Comparison of ENCODE assay signal across 26 mouse cellular contexts in genomic region chr5:22131730-22132522, GRCm38 (mm10).
A peak's percentile ranks its signal among the peaks of the same experiment; 100 is the strongest.
DNase-seq lines count a peak whose midpoint lies in the region; ATAC-seq and TF ChIP-seq lines count a peak whose summit lies in the region.
"Had no signal": no experiment of that assay in that cellular context is flagged by ENCODE, and none has a peak within 500 bp of the region (broad histone marks: within the 10 kb centered on the region; RNA-seq: fewer than 3 reads in every experiment).

No protein-coding gene starts in this region.

- H3K4me3 ChIP-seq in forebrain, embryonic 14.5 days (ENCODE audit: low read depth, low read length), result no peak overlapping the region
- H3K4me3 ChIP-seq in forebrain, postnatal 0 days (ENCODE audit: low read depth, low read length), result no peak overlapping the region
- H3K4me3 ChIP-seq in lung, embryonic 16.5 days (ENCODE audit: low read length), result no peak overlapping the region
- H3K4me3 ChIP-seq: embryonic facial prominence, embryonic 12.5 days; forebrain, embryonic 10.5 days; heart, embryonic 13.5 days; hindbrain, embryonic 15.5 days; kidney, embryonic 15.5 days; layer of hippocampus, adult 2 months; liver, embryonic 12.5 days; neural tube, embryonic 13.5 days had no signal

- TF ChIP-seq POLR2A in brain, embryonic 14.5 days (IDR thresholded peaks at IDR 0.05; ENCODE audit: borderline replicate concordance, extremely low read depth, insufficient read depth, insufficient read length, poor library complexity, severe bottlenecking), result no peak

- no peak overlapping the region for H3K27ac ChIP-seq in forebrain, embryonic 14.5 days (ENCODE audit: low read depth, low read length)
- H3K27ac ChIP-seq in forebrain, postnatal 0 days (ENCODE audit: low read depth, low read length), result no peak overlapping the region
- H3K27ac ChIP-seq in lung, embryonic 16.5 days (ENCODE audit: low read length), result peak overlapping the region; percentile 44
- H3K27ac ChIP-seq: embryonic facial prominence, embryonic 12.5 days; forebrain, embryonic 10.5 days; heart, embryonic 13.5 days; hindbrain, embryonic 15.5 days; kidney, embryonic 15.5 days; layer of hippocampus, adult 2 months; liver, embryonic 12.5 days; neural tube, embryonic 13.5 days had no signal

- no peak overlapping the region for H3K4me2 ChIP-seq in forebrain, embryonic 14.5 days (ENCODE audit: low read length)
- no peak overlapping the region for H3K4me2 ChIP-seq in forebrain, postnatal 0 days (ENCODE audit: low read depth)
- H3K4me2 ChIP-seq in lung, embryonic 16.5 days (ENCODE audit: low read depth, low read length), result no peak overlapping the region
- H3K4me2 ChIP-seq: embryonic facial prominence, embryonic 12.5 days; heart, embryonic 13.5 days; hindbrain, embryonic 15.5 days; kidney, embryonic 15.5 days; liver, embryonic 12.5 days; neural tube, embryonic 13.5 days had no signal

- no peak overlapping the region for H3K9ac ChIP-seq in forebrain, embryonic 14.5 days (ENCODE audit: low read length)
- H3K9ac ChIP-seq in forebrain, postnatal 0 days, result no peak overlapping the region
- H3K9ac ChIP-seq in lung, embryonic 16.5 days (ENCODE audit: low read length), result no peak overlapping the region
- H3K9ac ChIP-seq: embryonic facial prominence, embryonic 12.5 days; heart, embryonic 13.5 days; hindbrain, embryonic 15.5 days; kidney, embryonic 15.5 days; liver, embryonic 12.5 days; liver, postnatal 0 days; neural tube, embryonic 13.5 days had no signal

- peak; percentile 27 for DNase-seq in forebrain, embryonic 14.5 days (ENCODE audit: low spot score)
- no peak for DNase-seq in forebrain, postnatal 0 days
- DNase-seq in lung, postnatal 4 days, result no peak
- peak; percentile 41 for DNase-seq in brain, embryonic 14.5 days (ENCODE audit: low read depth)
- DNase-seq in cerebellum, postnatal 10 days, result peak; percentile 79 to 84
- DNase-seq in thymus, postnatal 10 days (ENCODE audit: low spot score in 2 of 2), result no peak
- no peak for DNase-seq in kidney, postnatal 14 days
- DNase-seq: adrenal gland, postnatal 10 days; embryo, embryonic 11 days; gastrocnemius, postnatal 10 days; heart, postnatal 10 days; kidney, adult 18-20 months; kidney, postnatal 36 days; liver, postnatal 0 days; thymus, postnatal 14 days had no signal

- H3K4me1 ChIP-seq in forebrain, embryonic 14.5 days (ENCODE audit: control insufficient read depth, insufficient read depth, low read length), result no peaks in the 10 kb centered on the region; the same call in 1 of the 2 replicates
- H3K4me1 ChIP-seq in forebrain, postnatal 0 days (ENCODE audit: insufficient read depth), result no peaks in the 10 kb centered on the region
- H3K4me1 ChIP-seq in lung, embryonic 16.5 days (replicated peaks; ENCODE audit: control insufficient read depth, insufficient read depth, low read length), result no peaks in the 10 kb centered on the region
- H3K4me1 ChIP-seq: embryonic facial prominence, embryonic 12.5 days; forebrain, embryonic 10.5 days had no signal

- H3K36me3 ChIP-seq in forebrain, embryonic 14.5 days (ENCODE audit: control insufficient read depth, insufficient read depth, low read length), result no peaks in the 10 kb centered on the region
- no peaks in the 10 kb centered on the region for H3K36me3 ChIP-seq in forebrain, postnatal 0 days (ENCODE audit: insufficient read depth)
- H3K36me3 ChIP-seq in lung, embryonic 16.5 days (ENCODE audit: control insufficient read depth, insufficient read depth, low read length), result no peaks in the 10 kb centered on the region
- H3K36me3 ChIP-seq: embryonic facial prominence, embryonic 12.5 days; forebrain, embryonic 10.5 days; heart, embryonic 13.5 days; hindbrain, embryonic 15.5 days; kidney, embryonic 15.5 days; liver, embryonic 12.5 days; neural tube, embryonic 13.5 days had no signal

- no peaks in the 10 kb centered on the region for H3K27me3 ChIP-seq in forebrain, embryonic 14.5 days (replicated peaks; ENCODE audit: control insufficient read depth, insufficient read depth, low read length)
- no peaks in the 10 kb centered on the region for H3K27me3 ChIP-seq in forebrain, postnatal 0 days (ENCODE audit: insufficient read depth, low read length)
- H3K27me3 ChIP-seq in lung, embryonic 16.5 days (ENCODE audit: control insufficient read depth, insufficient read depth, low read depth, low read length), result no peaks in the 10 kb centered on the region; the same call in 1 of the 2 replicates
- H3K27me3 ChIP-seq: embryonic facial prominence, embryonic 12.5 days; heart, embryonic 13.5 days; hindbrain, embryonic 15.5 days; kidney, embryonic 15.5 days; liver, embryonic 12.5 days; neural tube, embryonic 13.5 days had no signal

- TF ChIP-seq CTCF in forebrain, postnatal 0 days (IDR thresholded peaks at IDR 0.05; ENCODE audit: low read depth), result no peak
- no peak for TF ChIP-seq CTCF in brain, embryonic 14.5 days (IDR thresholded peaks at IDR 0.05; ENCODE audit: borderline replicate concordance, extremely low read depth, insufficient read depth, insufficient read length)

- no peak for ATAC-seq in forebrain, embryonic 14.5 days
- no peak for ATAC-seq in forebrain, postnatal 0 days
- peak; percentile 79 for ATAC-seq in lung, embryonic 16.5 days (ENCODE audit: low read depth)
- ATAC-seq: forebrain, embryonic 16.5 days; liver, embryonic 12.5 days; liver, postnatal 0 days; Patski had no signal

- H3K9me3 ChIP-seq in forebrain, embryonic 14.5 days (replicated peaks; ENCODE audit: control insufficient read depth, low read length), result no peaks in the 10 kb centered on the region
- no peaks in the 10 kb centered on the region for H3K9me3 ChIP-seq in forebrain, postnatal 0 days (ENCODE audit: low read length)
- no peaks in the 10 kb centered on the region for H3K9me3 ChIP-seq in lung, embryonic 16.5 days (ENCODE audit: control insufficient read depth, low read length)
- H3K9me3 ChIP-seq: embryonic facial prominence, embryonic 12.5 days; forebrain, embryonic 10.5 days; heart, embryonic 13.5 days; hindbrain, embryonic 15.5 days; kidney, embryonic 15.5 days; liver, embryonic 12.5 days; neural tube, embryonic 13.5 days had no signal

- 73% methylated on average over 5 of the region's 5 CpGs for WGBS in forebrain, embryonic 14.5 days
- 72% methylated on average over 5 of the region's 5 CpGs for WGBS in forebrain, postnatal 0 days
- WGBS in lung, embryonic 16.5 days, result 60% methylated on average over 5 of the region's 5 CpGs

Comparison
In these comparisons a context has a peak if more than half of its experiments do, and no peak if none do; other contexts are left out.
1. DNase-seq: peak in forebrain, embryonic 14.5 days (single experiment), brain, embryonic 14.5 days (single experiment) and cerebellum, postnatal 10 days (2 of 2); none in forebrain, postnatal 0 days (single experiment), lung, postnatal 4 days (0 of 2), thymus, postnatal 10 days (0 of 2) and kidney, postnatal 14 days (single experiment).